Mouse (Mus musculus): ENCODE measurements at regions not wholly inside any gene's neighbourhood (a gene's known extent, or its start where the extent isn't known, plus 50 kb on each side); places are given as distances from the start of the nearest gene placed in this dataset.
"Not testable (repeated sequence)": the region's sequence is repeated elsewhere in the genome, so short reads cannot be mapped to it uniquely, and the experiment has no call there.

DNA sequence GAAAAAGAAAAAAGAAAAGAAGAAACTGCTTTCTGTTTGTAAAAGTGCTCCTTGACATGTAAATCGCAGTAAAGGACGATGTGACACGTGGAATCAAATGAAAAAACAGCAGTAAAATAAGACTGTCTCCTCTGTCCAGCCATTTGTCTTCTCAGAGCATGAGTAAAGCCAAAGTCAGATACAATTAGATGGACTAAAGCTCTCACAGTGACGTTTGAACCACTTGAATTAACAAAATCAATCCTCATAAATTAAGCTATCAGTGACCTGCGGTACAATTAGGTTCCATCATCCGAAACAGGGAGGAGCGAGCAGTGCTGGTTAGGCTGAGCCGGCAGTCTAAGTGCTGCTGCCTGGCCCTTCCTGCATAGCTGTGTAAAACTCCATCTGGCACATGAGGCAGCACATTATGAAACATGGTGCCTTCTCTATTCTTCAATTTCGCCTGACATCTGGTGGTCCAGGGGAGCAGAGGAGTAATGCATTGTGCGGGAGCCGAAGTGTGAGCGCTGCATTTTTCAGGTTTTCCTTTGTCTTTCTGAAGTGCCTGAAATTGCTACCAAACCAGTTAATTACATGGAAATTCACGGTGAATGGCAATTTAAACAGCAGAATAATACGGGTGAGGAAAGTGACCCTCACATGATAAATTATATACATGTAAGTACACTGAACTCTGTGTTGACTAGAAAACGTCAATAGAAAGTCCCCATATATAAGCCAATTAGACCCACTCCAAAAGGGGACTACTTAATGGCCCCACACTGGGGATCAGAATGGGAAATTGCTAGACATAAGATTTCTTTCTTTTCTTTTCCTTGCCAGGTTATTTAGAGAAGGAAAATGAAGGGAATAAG is 118.1 kb downstream of the Mmrn1 start:
- TF ChIP-seq CTCF (conservative IDR thresholded peaks at IDR 0.05; ENCODE audit: low read length) (no peak), NANOG (IDR thresholded peaks at IDR 0.05; ENCODE audit: borderline replicate concordance, low read length) (no peak), POU5F1 (IDR thresholded peaks at IDR 0.05; ENCODE audit: borderline replicate concordance, low read length) (no peak)
- Histone ChIP-seq H3K27me3 (ENCODE audit: insufficient read depth, low read length) (no peaks in the 10 kb centered on the region), H3K9me3 (ENCODE audit: low read length) (0 out of 2 replicates have a peak, but pooled peaks cover 5% of the 10 kb centered on the region), H3K4me1 (replicated peaks; ENCODE audit: low read depth, low read length) (peaks cover 24% of the 10 kb centered on the region), H3K4me3 (replicated peaks; ENCODE audit: low read length) (no peak overlapping the region), H3K36me3 (ENCODE audit: insufficient read depth, low read length) (no peaks in the 10 kb centered on the region)

DNA sequence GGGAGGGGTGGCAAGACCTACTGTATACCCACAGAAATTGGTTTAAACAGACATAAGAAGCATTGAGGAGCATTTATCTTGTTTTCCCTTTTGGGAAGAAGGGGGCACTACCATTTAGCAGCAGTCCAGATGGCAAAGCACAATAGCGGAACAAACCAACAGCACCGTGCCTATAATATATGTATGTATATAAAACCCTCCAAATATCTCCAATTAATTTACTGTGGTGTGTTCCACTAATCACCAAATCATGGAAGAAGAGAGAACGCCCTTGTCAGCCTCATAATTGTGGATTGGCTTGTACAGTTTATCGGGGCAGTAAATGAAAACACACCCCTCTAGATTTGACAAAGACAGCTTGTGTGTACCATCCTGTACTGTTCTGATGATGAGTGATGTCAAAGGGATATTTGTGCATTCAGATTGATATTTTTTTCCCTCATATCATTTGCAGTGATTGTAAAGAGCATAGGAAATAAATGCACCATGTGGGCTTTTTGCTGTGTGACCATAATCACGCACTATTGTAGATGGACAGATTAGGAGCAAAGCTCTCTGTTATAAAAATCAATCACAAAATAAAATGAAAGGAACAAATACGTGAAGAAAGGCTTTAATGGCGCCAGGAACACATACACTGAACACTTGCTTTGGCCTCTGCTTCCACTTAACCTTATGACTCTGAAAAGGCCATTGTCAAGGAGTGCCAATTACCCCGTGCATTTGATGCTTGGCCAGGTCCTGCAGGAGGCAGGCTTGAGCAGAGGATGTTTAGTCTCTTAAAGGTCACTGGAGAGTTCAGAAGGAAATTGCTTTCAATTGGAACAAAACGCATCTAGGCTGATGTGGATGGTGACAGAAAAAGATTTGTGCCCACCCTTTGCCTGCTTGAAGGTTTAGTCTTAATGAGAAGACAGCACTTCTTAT is 119.0 kb downstream of the Mmrn1 start:
- H3K27me3 ChIP-seq (ENCODE audit: insufficient read depth, low read length) = no peaks in the 10 kb centered on the region
- TF ChIP-seq NANOG (IDR thresholded peaks at IDR 0.05; ENCODE audit: borderline replicate concordance, low read length) (no peak), CTCF (conservative IDR thresholded peaks at IDR 0.05; ENCODE audit: low read length) (no peak), POU5F1 (IDR thresholded peaks at IDR 0.05; ENCODE audit: borderline replicate concordance, low read length) (no peak)

DNA sequence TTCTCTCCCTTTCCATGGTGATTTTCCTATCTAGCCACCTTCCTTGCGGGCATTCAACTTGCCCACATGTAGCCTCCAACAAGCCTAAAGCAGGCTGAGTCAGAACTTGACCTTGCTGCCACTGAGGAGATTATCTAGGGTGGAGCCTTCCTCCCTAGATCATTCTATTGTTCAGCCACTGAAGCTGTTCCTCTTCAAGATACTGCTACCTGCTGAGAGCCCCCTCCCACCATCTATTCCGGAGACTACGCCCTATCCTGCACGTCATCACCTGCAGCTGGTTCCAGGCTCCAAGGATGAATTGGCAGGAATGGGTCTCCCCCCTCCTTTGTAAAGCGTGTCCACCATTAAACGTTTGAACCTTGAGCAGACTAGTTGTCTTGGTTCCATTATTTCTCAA is 122.9 kb downstream of the Mmrn1 start:
- H3K27me3 ChIP-seq (ENCODE audit: insufficient read depth, low read length); H3K36me3 ChIP-seq (ENCODE audit: insufficient read depth, low read length); H3K4me3 ChIP-seq (replicated peaks; ENCODE audit: low read length): not testable (repeated sequence)
- Histone ChIP-seq H3K9me3 (ENCODE audit: low read length) (peaks cover 12% of the 10 kb centered on the region), H3K4me1 (replicated peaks; ENCODE audit: low read depth, low read length) (peaks cover 22% of the 10 kb centered on the region)
- peak; percentile 75 for TF ChIP-seq NANOG (IDR thresholded peaks at IDR 0.05; ENCODE audit: borderline replicate concordance, low read length)

More for the DNA sequence above, 119.0 kb downstream of the Mmrn1 start:
- H3K4me1 ChIP-seq (replicated peaks; ENCODE audit: low read depth, low read length) = peaks cover 24% of the 10 kb centered on the region
- no peak overlapping the region for H3K4me3 ChIP-seq (replicated peaks; ENCODE audit: low read length)
- H3K36me3 ChIP-seq (ENCODE audit: insufficient read depth, low read length) = no peaks in the 10 kb centered on the region
- H3K9me3 ChIP-seq (ENCODE audit: low read length) = 0 out of 2 replicates have a peak, but pooled peaks cover 5% of the 10 kb centered on the region

DNA sequence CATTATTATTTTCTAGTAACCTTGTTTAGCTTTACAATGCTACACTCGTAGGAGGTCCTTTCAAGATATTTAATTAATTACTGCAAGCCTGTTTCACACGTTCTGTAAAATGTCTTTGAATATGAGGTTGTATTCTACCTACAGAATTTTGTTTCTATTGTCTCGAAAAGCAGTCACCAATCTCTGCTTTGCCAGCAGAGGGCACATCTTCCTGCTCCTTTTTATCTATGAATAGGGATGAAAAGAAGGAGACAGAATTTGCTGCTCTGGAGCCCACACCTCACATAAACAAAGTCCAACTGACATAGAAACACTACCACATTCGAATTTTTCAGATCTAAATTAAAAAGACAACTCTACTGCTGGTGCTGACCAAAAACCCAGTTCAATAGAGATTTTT is 117.0 kb upstream of the Ccser1 start:
- TF ChIP-seq CTCF (conservative IDR thresholded peaks at IDR 0.05; ENCODE audit: low read length) (peak; percentile 11; the same call in 1 of the 2 replicates), POU5F1 (IDR thresholded peaks at IDR 0.05; ENCODE audit: borderline replicate concordance, low read length) (no peak), NANOG (IDR thresholded peaks at IDR 0.05; ENCODE audit: borderline replicate concordance, low read length) (no peak)
- no peaks in the 10 kb centered on the region for H3K27me3 ChIP-seq (ENCODE audit: insufficient read depth, low read length)
- H3K4me3 ChIP-seq (replicated peaks; ENCODE audit: low read length) = no peak overlapping the region
- no peaks in the 10 kb centered on the region for H3K9me3 ChIP-seq (ENCODE audit: low read length)
- no peaks in the 10 kb centered on the region for H3K36me3 ChIP-seq (ENCODE audit: insufficient read depth, low read length)
- no peaks in the 10 kb centered on the region for H3K4me1 ChIP-seq (replicated peaks; ENCODE audit: low read depth, low read length)

DNA sequence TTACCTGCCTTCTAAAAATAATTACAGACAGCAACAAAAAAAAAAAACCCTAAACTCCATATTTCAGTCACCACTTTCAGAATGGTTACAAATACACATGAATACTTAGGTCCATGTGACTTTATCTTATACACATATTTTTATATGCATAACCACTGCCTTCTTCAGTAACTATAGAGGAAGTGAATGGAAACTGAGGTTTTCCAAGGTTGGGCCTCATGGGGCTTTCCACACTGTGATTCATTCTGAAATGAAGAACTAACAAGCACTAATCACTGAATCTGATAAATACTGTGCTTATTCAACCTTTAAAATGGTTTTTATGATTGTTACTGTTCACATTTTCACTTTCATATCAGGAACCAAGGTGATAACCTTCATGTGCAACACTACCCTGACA is 114.4 kb upstream of the Ccser1 start:
- H3K27me3 ChIP-seq (ENCODE audit: insufficient read depth, low read length) = no peaks in the 10 kb centered on the region
- no peaks in the 10 kb centered on the region for H3K36me3 ChIP-seq (ENCODE audit: insufficient read depth, low read length)
- H3K9me3 ChIP-seq (ENCODE audit: low read length) = no peaks in the 10 kb centered on the region
- TF ChIP-seq NANOG (IDR thresholded peaks at IDR 0.05; ENCODE audit: borderline replicate concordance, low read length) (no peak), POU5F1 (IDR thresholded peaks at IDR 0.05; ENCODE audit: borderline replicate concordance, low read length) (no peak), CTCF (conservative IDR thresholded peaks at IDR 0.05; ENCODE audit: low read length) (no peak)
- H3K4me1 ChIP-seq (replicated peaks; ENCODE audit: low read depth, low read length) = no peaks in the 10 kb centered on the region
- no peak overlapping the region for H3K4me3 ChIP-seq (replicated peaks; ENCODE audit: low read length)

DNA sequence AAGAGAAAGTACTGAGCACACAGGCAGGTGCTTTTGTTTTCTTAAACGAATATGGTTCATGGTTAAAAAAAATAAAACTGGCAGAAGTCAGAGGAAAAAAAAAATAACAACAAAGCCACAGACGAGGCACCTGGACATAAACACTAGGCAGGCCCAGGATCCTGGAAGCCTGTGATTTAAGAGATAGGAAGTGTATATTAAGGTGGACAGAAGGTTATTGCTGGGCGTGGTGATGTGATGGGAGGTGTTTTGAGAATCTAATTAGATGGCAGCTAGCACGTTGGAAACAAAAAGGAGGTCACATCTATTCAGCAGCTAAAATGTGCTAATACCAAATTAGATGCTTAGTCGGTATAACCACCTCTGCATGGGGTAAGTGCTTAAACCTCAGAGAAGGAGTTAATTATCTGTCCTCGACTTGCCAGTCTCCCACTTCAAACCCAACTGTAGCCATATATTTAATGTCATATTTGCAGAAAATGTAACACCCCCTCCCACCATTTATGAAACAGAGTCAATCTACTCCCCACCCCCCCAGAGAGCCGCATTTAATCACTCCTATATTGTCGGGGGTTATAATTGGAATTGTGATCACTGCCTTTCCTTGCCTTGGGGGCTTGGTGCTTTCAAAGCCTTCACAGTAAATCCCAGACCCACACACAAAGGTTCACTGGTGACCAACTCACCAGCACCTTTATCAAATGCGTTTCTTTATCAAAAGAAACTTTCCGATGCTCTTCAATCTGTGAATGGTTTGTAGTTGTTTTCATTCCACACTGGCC is 113.4 kb upstream of the Ccser1 start:
- TF ChIP-seq POU5F1 (IDR thresholded peaks at IDR 0.05; ENCODE audit: borderline replicate concordance, low read length) (no peak), NANOG (IDR thresholded peaks at IDR 0.05; ENCODE audit: borderline replicate concordance, low read length) (no peak), CTCF (conservative IDR thresholded peaks at IDR 0.05; ENCODE audit: low read length) (no peak)
- H3K4me3 ChIP-seq (replicated peaks; ENCODE audit: low read length) = no peak overlapping the region
- H3K36me3 ChIP-seq (ENCODE audit: insufficient read depth, low read length) = no peaks in the 10 kb centered on the region
- H3K9me3 ChIP-seq (ENCODE audit: low read length) = no peaks in the 10 kb centered on the region
- no peaks in the 10 kb centered on the region for H3K27me3 ChIP-seq (ENCODE audit: insufficient read depth, low read length)
- H3K4me1 ChIP-seq (replicated peaks; ENCODE audit: low read depth, low read length) = no peaks in the 10 kb centered on the region

DNA sequence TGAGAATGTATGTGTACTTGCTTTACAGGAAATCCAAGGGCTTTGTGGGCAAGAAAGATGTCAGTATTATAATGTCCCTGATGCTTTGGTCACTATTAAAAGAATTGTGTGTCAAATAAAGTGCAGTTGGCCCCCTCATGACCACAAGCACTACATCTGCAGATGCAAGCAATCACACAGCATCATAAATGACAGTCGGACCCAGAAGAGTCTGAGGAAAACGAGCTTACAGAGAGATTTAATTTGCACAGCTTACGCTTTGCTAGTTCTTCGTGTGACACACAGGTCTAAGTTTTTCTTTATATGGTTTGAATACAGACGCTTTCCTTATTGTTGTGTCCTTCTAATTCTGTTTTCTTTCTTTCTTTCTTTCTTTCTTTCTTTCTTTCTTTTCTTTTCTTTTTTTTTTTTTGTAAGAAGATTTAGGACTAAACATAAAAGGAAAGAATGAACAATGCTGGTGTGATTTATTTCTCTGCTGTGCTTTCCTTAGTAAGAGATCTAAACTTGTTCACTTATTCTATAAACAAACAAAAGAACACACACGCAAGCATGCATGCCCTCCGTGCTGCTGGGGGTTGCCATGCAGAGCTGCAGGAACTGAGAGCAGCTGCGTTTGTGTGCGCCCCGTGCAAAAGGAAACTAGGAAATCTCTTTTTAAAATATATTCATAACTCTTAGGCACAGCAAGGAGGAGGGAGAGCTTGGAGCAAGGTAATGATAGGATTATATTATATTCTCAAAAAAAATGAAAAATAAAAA is 112.6 kb upstream of the Ccser1 start:
- no peak for TF ChIP-seq CTCF (conservative IDR thresholded peaks at IDR 0.05; ENCODE audit: low read length)
- no peaks in the 10 kb centered on the region for H3K4me1 ChIP-seq (replicated peaks; ENCODE audit: low read depth, low read length)
- H3K36me3 ChIP-seq (ENCODE audit: insufficient read depth, low read length) = no peaks in the 10 kb centered on the region
- no peak overlapping the region for H3K4me3 ChIP-seq (replicated peaks; ENCODE audit: low read length)
- H3K9me3 ChIP-seq (ENCODE audit: low read length) = no peaks in the 10 kb centered on the region
- no peaks in the 10 kb centered on the region for H3K27me3 ChIP-seq (ENCODE audit: insufficient read depth, low read length)
